Mouse (Mus musculus) hindbrain, embryonic 16.5 days (tissue): ENCODE results near the gene Adipoq. TPM values are rescaled to one million over a fixed set of nuclear protein-coding genes. Genes with fewer than 3 reads are reported as not detected.

Source experiments
- ATAC-seq: fragments of 200-750 bp; cut with Nextera tagmentation; 2 replicates; pipeline ENCODE4 v1.8.0; 2017; ENCODE audit warnings: moderate TSS enrichment, moderate library complexity
- H3K27ac ChIP-seq: fragments of 300-500 bp; sonication (generic); 2 replicates; pipeline ENCODE4 v1.5.1; 2014; ENCODE audit warnings: low read depth, mild to moderate bottlenecking, control low read depth, low read length, moderate library complexity
- H3K27me3 ChIP-seq: fragments of 300-500 bp; sonication (generic); replicated peaks from 2 replicates; pipeline ENCODE4 v1.6.1; 2014; ENCODE audit warnings: low read length; ENCODE audit not compliant: control insufficient read depth, insufficient read depth
- H3K36me3 ChIP-seq: fragments of 300-500 bp; sonication (generic); 2 replicates; pipeline ENCODE4 v1.6.1; 2014; ENCODE audit warnings: mild to moderate bottlenecking, low read length, moderate library complexity, mixed read lengths; ENCODE audit not compliant: control insufficient read depth, insufficient read depth
- H3K4me1 ChIP-seq: fragments of 300-500 bp; sonication (generic); 2 replicates; pipeline ENCODE4 v1.6.1; 2014; ENCODE audit warnings: low read depth, low read length; ENCODE audit not compliant: control insufficient read depth, insufficient read depth
- H3K4me2 ChIP-seq: fragments of 300-500 bp; sonication (generic); 2 replicates; pipeline ENCODE4 v1.6.1; 2014; ENCODE audit warnings: mild to moderate bottlenecking, low read length, control low read depth, moderate library complexity
- H3K4me3 ChIP-seq: fragments of 300-500 bp; sonication (generic); 2 replicates; pipeline ENCODE4 v1.5.1; 2014; ENCODE audit warnings: mild to moderate bottlenecking, low read length, control low read depth, moderate library complexity
- H3K9ac ChIP-seq: fragments of 300-500 bp; sonication (generic); 2 replicates; pipeline ENCODE4 v1.6.1; 2014; ENCODE audit warnings: low read depth, mild to moderate bottlenecking, control low read depth, low read length, moderate library complexity
- H3K9me3 ChIP-seq: fragments of 300-500 bp; sonication (generic); 2 replicates; pipeline ENCODE4 v1.6.1; 2014; ENCODE audit warnings: mild to moderate bottlenecking, low read length, moderate library complexity; ENCODE audit not compliant: control insufficient read depth
- WGBS: fragments of 180-500 bp; shearing (Covaris S2); extraction: QIAGEN DNeasy Blood & Tissue Kit; methylation state at CpG from one replicate; pipeline ENCODE4 v1.1.7; 2014; 5-methylcytosine and 5-hydroxymethylcytosine counted together
- microRNA-seq: library from miRNA; unstranded; fragments of <30 nt; microRNA quantifications from one replicate; pipeline ENCODE4, GENCODE M21; 2017
- polyA plus RNA-seq: library from polyadenylated mRNA; unstranded; fragments of >200 nt; fragmentation: Nextera tagmentation; extraction: Ambion mirVana; gene quantifications from 2 replicates; pipeline ENCODE4 v1.2.1, GENCODE M21; 2015

Adipoq gene
- polyA plus RNA-seq, 1 experiment from 2014 or later = not detected

DNA sequence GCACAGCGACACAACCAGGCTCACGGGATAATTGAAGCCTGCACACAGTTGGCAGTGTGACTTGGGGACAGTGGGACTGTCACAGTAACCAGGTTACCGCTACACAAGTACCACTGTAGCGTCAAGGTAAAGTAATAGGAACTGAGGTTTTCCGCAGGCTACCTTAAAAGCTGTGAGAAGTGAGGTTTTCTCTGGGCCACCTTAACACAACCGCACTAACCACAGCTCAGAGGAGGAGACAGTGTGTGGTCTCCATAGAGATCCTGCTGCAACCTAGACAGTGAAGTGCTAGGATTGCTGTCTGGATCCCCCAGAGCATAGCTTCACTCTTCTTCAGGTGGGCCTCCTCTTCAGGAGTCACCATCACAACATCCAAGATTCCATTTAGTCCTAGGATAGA lies 50.5 kb downstream of the Adipoq start:
- Histone ChIP-seq H3K4me2 (no peak overlapping the region), H3K9me3 (no peaks in the 10 kb centered on the region), H3K36me3 (no peaks in the 10 kb centered on the region), H3K27ac (no peak overlapping the region), H3K4me1 (no peaks in the 10 kb centered on the region), H3K4me3 (no peak overlapping the region), H3K27me3 (no peaks in the 10 kb centered on the region), H3K9ac (no peak overlapping the region)
- WGBS = 88% methylated on average over 6 of the region's 6 CpGs
- no peak for ATAC-seq

DNA sequence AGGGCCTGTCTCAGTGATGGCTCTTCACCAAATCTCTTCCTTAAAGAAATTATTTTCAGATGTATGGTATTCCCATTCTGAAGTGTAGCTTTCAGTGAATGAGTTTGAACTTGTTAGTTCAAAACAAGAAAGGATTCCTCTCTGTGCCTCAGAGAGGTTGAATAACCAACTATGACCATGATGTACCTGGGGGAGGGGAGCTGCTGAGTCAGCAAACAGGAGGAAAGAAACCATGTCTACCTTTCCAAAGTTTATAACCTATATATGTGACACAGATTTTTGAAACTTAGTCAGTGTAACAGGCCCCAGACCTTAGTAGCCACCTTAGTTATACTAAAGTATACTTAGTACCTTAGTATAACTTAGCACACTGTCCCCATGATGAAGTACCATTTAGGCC lies 55.2 kb downstream of the Adipoq start:
- ATAC-seq = no peak
- H3K9ac ChIP-seq = no peak overlapping the region
- H3K9me3 ChIP-seq = no peaks in the 10 kb centered on the region
- H3K27me3 ChIP-seq = no peaks in the 10 kb centered on the region
- H3K4me3 ChIP-seq = no peak overlapping the region
- H3K4me2 ChIP-seq = no peak overlapping the region
- H3K36me3 ChIP-seq = no peaks in the 10 kb centered on the region
- no peaks in the 10 kb centered on the region for H3K4me1 ChIP-seq
- no peak overlapping the region for H3K27ac ChIP-seq

Small RNA genes within 50 kb of the gene (microRNA-seq; reads per million reads assigned to microRNA genes)
- gene Gm49346 = not detected

Other genes with a start within 250 kb of the Adipoq start
- not detected in 2 replicates for gene Fetub, start 228.2 kb upstream of the Adipoq start, polyA plus RNA-seq
- gene Hrg, start 195.5 kb upstream of the Adipoq start, polyA plus RNA-seq = 0.15 TPM in 1 of 2 replicates, not detected in the other
- 0.14 and 0.20 TPM in 2 replicates for gene Kng2, start 117.1 kb upstream of the Adipoq start, polyA plus RNA-seq
- 0.10 TPM in 1 of 2 replicates, not detected in the other for gene Kng1, start 88.7 kb upstream of the Adipoq start, polyA plus RNA-seq
- 334 and 357 TPM in 2 replicates for gene Eif4a2, start 39.1 kb upstream of the Adipoq start, polyA plus RNA-seq
- 38.5 and 39.1 TPM in 2 replicates for gene Rfc4, start 18.8 kb upstream of the Adipoq start, polyA plus RNA-seq
- 18.4 and 22.6 TPM in 2 replicates for gene St6gal1, start 78.2 kb downstream of the Adipoq start, polyA plus RNA-seq